Mouse (Mus musculus) cerebellum, adult 2 months (tissue): ENCODE results near the gene Umad1. TPM values are rescaled to one million over a fixed set of nuclear protein-coding genes. Genes with fewer than 3 reads are reported as not detected.

Experiments
- DNase-seq, 2 experiments: peaks; one replicate each; pipeline ENCODE4 v3.0.0; 2021
- H3K27ac ChIP-seq: fragments of 200-500 bp; 2 replicates; pipeline ENCODE4 v1.5.1; 2012; ENCODE audit warnings: low read length, control low read depth, inconsistent platforms; ENCODE audit not compliant: insufficient read depth
- H3K27me3 ChIP-seq: fragments of 200-500 bp; 2 replicates; pipeline ENCODE4 v1.6.1; 2012; ENCODE audit warnings: inconsistent platforms, mild to moderate bottlenecking, low read length, moderate library complexity; ENCODE audit not compliant: control insufficient read depth, insufficient read depth
- H3K4me1 ChIP-seq: fragments of 200-500 bp; 2 replicates; pipeline ENCODE4 v1.6.1; 2011; ENCODE audit warnings: low read length; ENCODE audit not compliant: control insufficient read depth, insufficient read depth
- H3K4me3 ChIP-seq: fragments of 200-500 bp; replicated peaks from 2 replicates; pipeline ENCODE3; 2011; ENCODE audit warnings: mild to moderate bottlenecking, low read depth, low read length, control low read depth; ENCODE audit not compliant: insufficient read depth
- CTCF ChIP-seq: fragments of 200-500 bp; IDR thresholded peaks from 2 replicates; pipeline ENCODE4 v1.5.1; 2011; ENCODE audit warnings: low read depth, mild to moderate bottlenecking, control low read depth, low read length, moderate library complexity, borderline replicate concordance; ENCODE audit not compliant: insufficient read depth
- POLR2A ChIP-seq: fragments of 200-500 bp; IDR thresholded peaks from 2 replicates; pipeline ENCODE4 v1.6.1; 2011; ENCODE audit warnings: low read length, control low read depth, borderline replicate concordance; ENCODE audit not compliant: insufficient read depth
- WGBS: fragments of 180-500 bp; shearing (Covaris S2); methylation state at CpG from one replicate; pipeline ENCODE4 v1.1.7; 2018; 5-methylcytosine and 5-hydroxymethylcytosine counted together
- polyA plus RNA-seq: library from polyadenylated mRNA; depleted of rRNA; stranded (reverse); fragments of >200 nt; gene quantifications from 2 replicates; pipeline ENCODE4 v1.2.3, GENCODE M21; 2012

Umad1 gene
- polyA plus RNA-seq, 1 experiment: 30.8 TPM

DNA sequence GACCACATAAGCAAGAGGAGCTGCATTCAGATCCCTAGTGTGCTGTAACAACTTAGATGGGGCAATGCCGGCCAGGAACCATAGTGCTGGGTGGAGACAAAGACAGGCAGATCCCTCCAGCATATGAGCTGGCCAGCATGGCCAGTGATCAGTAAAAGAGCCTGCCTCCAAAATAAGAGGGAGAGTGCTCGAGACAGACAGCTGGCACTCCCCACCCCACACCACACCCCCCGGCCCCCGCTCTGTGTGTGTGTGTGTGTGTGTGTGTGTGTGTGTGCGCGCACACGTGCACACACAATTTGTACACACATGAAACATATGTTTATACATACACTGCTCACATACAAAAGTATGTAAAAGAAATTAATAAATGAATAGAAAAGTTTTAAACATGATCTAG lies 138.2 kb downstream of the Umad1 start:
- no peak for TF ChIP-seq CTCF
- TF ChIP-seq POLR2A: no peak
- Histone ChIP-seq H3K4me1 (no peaks in the 10 kb centered on the region), H3K4me3 (no peak overlapping the region), H3K27ac (no peak overlapping the region), H3K27me3 (no peaks in the 10 kb centered on the region; the same call in 1 of the 2 replicates)
- DNase-seq: no peak
- 77% methylated on average over 7 of the region's 7 CpGs for WGBS

DNA sequence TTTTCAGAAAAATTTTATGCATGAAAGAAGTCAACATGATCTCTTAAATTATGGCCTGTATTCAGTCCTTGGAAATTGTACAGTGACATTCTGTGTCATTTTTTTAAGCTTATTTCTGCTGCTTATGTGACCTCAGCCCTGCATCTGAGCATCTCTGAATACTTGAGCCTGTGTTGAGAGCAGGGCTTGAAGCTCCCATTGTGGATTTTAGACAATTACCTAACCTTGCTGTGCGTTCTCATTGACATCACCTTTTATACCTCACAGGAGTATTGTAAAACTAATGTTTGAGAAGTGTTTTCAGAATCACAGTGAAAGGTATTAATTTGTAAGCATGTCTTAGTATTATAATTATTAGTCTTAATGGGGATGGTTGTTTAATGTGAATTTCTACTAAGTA lies 140.6 kb downstream of the Umad1 start:
- TF ChIP-seq CTCF: no peak
- TF ChIP-seq POLR2A: no peak
- Histone ChIP-seq H3K4me1 (no peaks in the 10 kb centered on the region), H3K4me3 (no peak overlapping the region), H3K27me3 (no peaks in the 10 kb centered on the region; the same call in 1 of the 2 replicates), H3K27ac (no peak overlapping the region)
- DNase-seq: no peak
- WGBS: 90% methylated on average over 1 of the region's 1 CpGs

DNA sequence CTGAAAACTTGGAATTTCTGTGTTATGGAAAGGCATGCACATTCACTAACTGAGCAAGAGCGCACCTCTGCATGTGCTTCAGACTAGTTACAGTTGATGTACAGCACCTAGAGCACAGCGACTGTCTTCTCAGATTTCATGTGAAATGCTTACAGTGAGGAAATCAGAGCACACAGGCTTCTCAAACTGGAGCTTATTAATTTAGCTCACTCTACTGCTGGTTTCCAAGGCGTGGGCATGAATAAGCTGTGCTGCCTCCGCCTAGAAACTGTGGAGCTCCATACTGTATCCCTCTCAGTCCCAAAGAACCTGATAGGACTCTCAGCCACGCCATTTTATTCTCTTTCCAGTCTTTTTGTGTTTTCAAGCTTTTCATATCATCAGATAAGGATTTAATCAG lies 144.0 kb downstream of the Umad1 start:
- no peak overlapping the region for H3K4me3 ChIP-seq
- no peaks in the 10 kb centered on the region for H3K27me3 ChIP-seq
- no peaks in the 10 kb centered on the region for H3K4me1 ChIP-seq
- DNase-seq: no peak
- TF ChIP-seq POLR2A (no peak), CTCF (no peak)
- 91% methylated on average over 5 of the region's 5 CpGs for WGBS
- no peak overlapping the region for H3K27ac ChIP-seq

DNA sequence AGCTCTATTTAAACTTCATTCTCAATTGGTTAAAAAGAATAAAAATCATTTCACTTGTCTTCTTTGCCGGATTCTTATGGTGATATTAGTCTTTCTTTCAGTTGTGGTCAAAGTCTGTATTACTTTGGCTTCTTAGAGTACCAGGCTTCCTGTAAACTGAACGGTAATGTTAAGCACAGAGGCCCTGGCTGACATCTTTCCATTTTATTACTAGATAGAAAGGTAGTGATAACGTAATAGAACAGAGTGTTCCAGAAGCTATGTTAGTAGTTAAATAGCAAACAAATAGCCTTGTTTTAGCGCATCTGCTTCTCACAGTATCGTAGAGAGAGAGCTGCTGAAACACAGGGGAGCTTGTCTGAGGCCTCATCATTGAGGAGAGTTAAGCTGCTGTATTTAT lies 146.8 kb downstream of the Umad1 start:
- no peaks in the 10 kb centered on the region for H3K27me3 ChIP-seq
- TF ChIP-seq CTCF (no peak), POLR2A (no peak)
- H3K27ac ChIP-seq: no peak overlapping the region
- no peaks in the 10 kb centered on the region for H3K4me1 ChIP-seq
- no peak for DNase-seq
- no peak overlapping the region for H3K4me3 ChIP-seq
- WGBS: 93% methylated on average over 5 of the region's 5 CpGs

DNA sequence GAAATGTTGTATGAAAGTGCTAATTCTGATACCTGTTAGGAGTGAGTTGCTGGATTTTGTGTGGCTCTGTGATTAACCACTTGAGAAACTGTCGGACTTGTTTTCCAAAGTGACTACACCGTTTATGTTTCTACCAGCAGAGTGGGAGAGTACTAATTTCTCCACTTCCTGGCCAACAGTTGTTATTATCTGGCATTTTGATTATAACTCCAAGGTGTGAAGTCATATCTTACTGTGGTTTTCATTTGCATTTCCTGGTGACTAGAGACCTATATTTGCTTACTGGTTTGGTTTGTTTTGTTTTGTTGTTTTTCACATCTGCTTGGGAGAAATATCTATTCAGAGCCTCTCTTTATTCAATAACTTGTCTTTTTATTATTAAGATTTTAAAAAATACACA lies 149.2 kb downstream of the Umad1 start:
- no peak overlapping the region for H3K27ac ChIP-seq
- TF ChIP-seq CTCF: no peak
- TF ChIP-seq POLR2A: no peak
- 88% methylated on average over 2 of the region's 2 CpGs for WGBS

DNA sequence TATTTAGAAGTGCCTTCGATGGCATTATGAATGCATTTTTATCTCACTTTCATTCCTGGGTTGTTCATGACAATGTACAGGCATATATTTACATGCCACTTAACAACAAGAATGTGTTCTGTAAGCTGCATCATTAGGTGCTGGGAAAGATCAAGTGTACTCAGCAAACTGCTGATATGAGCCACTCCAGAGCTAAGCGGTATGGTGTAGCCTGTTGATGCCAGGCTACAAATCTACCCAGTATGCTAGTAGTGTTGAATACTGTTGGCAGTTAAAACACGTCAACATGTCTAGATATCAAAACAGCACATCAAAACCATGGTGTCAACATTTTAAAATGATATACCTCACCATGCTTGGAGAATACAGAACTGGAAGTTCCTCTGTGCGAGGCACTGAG lies 150.8 kb downstream of the Umad1 start:
- no peak for TF ChIP-seq POLR2A
- no peak for TF ChIP-seq CTCF
- no peaks in the 10 kb centered on the region for H3K27me3 ChIP-seq
- no peak overlapping the region for H3K4me3 ChIP-seq
- WGBS: 94% methylated on average over 4 of the region's 4 CpGs
- no peak for DNase-seq
- H3K27ac ChIP-seq: no peak overlapping the region
- H3K4me1 ChIP-seq: peaks cover 3% of the 10 kb centered on the region; the same call in 1 of the 2 replicates

More for the DNA sequence above, 149.2 kb downstream of the Umad1 start:
- no peak for DNase-seq
- peaks cover 3% of the 10 kb centered on the region; the same call in 1 of the 2 replicates for H3K4me1 ChIP-seq
- H3K27me3 ChIP-seq: no peaks in the 10 kb centered on the region
- H3K4me3 ChIP-seq: no peak overlapping the region

DNA sequence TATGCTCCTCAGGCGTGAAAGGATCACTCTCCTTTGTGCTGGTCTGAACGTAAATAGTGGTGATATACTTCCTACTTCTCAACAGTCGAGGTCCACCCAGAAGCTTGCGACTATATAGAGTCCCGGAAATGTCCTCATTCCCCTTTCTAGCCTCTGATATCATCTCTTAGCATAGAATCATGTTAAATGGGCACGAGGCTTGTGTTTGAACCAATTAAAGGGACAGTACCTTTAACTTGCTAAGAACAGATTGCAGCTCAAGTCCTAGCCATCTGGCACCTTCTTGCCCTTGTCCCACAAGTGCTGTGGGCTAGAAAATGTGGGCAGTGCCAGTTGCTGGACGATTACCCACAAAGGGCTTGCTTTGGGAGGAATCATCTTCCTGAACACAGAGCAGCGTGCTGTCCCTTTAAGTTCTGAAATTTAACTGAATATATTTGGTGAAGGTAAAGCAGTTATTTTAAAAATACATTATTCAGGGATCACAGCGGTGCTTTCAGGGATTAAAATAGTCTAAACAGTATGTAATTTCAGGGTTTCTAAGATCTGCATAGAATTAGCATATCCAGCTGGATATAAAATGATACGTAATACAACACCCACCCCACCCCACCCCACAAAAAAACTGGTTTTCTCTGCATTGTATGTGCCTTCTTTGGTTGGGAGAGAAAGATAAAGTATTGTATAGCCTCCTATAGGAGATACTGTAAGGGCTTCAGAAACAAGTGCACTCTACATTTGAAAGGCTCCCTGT lies 153.9 kb downstream of the Umad1 start:
- Histone ChIP-seq H3K4me3 (peak overlapping the region; percentile 48), H3K27ac (peak overlapping the region; percentile 39; the same call in 1 of the 2 replicates), H3K27me3 (no peaks in the 10 kb centered on the region), H3K4me1 (peaks cover 3% of the 10 kb centered on the region; the same call in 1 of the 2 replicates)
- TF ChIP-seq POLR2A: peak; percentile 22; the same call in 1 of the 2 replicates
- TF ChIP-seq CTCF: no peak
- peak; percentile 71 to 86 for DNase-seq
- 12% methylated on average over 10 of the region's 10 CpGs for WGBS

DNA sequence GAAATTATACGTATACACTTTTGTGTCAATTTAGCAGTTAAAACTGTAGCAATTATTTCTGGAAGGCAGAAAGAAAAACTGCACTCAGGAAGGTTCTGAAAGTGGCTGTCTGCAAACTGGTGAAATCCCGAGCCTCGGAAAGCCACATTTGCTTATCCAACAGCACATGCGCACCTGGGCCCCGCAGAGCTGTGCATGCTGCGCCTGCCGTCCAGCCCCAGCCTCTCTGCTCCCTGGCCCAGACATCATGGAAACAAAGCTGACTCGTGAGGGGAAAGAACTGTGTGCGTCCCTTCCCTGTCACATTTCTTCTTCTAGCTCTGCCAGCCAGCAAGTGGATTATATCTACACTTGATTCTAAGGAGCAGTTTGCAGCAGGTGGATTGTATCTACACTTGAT lies 154.9 kb downstream of the Umad1 start:
- Histone ChIP-seq H3K4me1 (peaks cover 3% of the 10 kb centered on the region; the same call in 1 of the 2 replicates), H3K27ac (peak overlapping the region; percentile 3; the same call in 1 of the 2 replicates), H3K27me3 (no peaks in the 10 kb centered on the region), H3K4me3 (no peak overlapping the region)
- TF ChIP-seq CTCF (no peak), POLR2A (no peak)
- 17% methylated on average over 9 of the region's 9 CpGs for WGBS
- peak; percentile 62 to 64 for DNase-seq
